Comparison of ENCODE assay signal across 11 mouse cellular contexts in the genomic region with DNA sequence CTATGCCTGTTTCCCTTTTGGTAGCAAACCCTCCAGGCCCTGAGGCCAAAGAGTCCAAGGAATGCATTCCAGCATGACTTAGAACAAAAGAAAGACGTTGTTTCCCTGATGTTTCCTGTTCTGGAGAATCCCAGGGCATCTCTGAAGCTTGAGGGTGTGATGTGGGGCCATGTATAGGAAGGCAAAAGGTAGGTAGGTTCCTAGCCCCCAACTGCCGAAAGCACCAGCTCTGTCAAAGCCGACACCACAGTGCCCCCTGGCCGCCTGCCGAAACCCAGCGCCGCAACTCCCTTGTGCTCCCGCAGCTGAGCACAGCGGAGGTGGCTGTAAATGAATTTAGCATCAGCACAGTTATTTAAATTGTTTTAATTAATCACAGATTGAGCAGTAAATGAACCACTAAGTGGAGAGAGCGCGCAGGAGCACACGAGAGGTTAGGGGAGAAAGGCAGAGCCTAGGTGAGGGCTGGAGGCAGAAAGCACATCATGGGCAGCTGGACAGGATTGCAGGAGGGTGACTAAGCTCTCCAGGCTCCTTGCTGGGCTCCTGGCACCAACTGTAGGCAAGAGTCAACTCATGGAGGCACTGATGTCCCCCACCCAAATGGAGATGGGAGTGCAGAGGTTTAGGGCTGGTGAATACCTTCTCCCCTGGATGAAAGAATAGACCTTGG. TPM values are rescaled to one million over a fixed set of nuclear protein-coding genes. Genes with fewer than 3 reads are reported as not detected.
A peak's percentile ranks its signal among the peaks of the same experiment; 100 is the strongest.
DNase-seq lines count a peak whose midpoint lies in the region; ATAC-seq and TF ChIP-seq lines count a peak whose summit lies in the region.
"Had no signal": no experiment of that assay in that cellular context is flagged by ENCODE, and none has a peak within 500 bp of the region (broad histone marks: within the 10 kb centered on the region; RNA-seq: fewer than 3 reads in every experiment).

No protein-coding gene starts in this region.

- no peak overlapping the region for H3K4me3 ChIP-seq in kidney, embryonic 14.5 days (ENCODE audit: low read length)
- H3K4me3 ChIP-seq in hindbrain, embryonic 13.5 days, result no peak overlapping the region
- no peak overlapping the region for H3K4me3 ChIP-seq in neural tube, embryonic 13.5 days
- no peak overlapping the region for H3K4me3 ChIP-seq in lung, postnatal 0 days (ENCODE audit: low read depth, low read length)
- H3K4me3 ChIP-seq in heart, embryonic 12.5 days, result no peak overlapping the region
- H3K4me3 ChIP-seq: heart, embryonic 15.5 days; limb, embryonic 13.5 days had no signal

- no peaks in the 10 kb centered on the region for H3K9me3 ChIP-seq in kidney, embryonic 14.5 days (ENCODE audit: control insufficient read depth, low read length)
- H3K9me3 ChIP-seq in hindbrain, embryonic 13.5 days, result no peaks in the 10 kb centered on the region
- no peaks in the 10 kb centered on the region for H3K9me3 ChIP-seq in neural tube, embryonic 13.5 days
- H3K9me3 ChIP-seq in lung, postnatal 0 days (ENCODE audit: low read length), result no peaks in the 10 kb centered on the region
- no peaks in the 10 kb centered on the region for H3K9me3 ChIP-seq in heart, embryonic 12.5 days (replicated peaks)
- H3K9me3 ChIP-seq: heart, embryonic 15.5 days; limb, embryonic 13.5 days had no signal

- TF ChIP-seq EP300 in lung, postnatal 0 days (IDR thresholded peaks at IDR 0.05), result no peak

- no peak overlapping the region for H3K4me2 ChIP-seq in kidney, embryonic 14.5 days (replicated peaks; ENCODE audit: low read depth, low read length)
- no peak overlapping the region for H3K4me2 ChIP-seq in hindbrain, embryonic 13.5 days
- H3K4me2 ChIP-seq in neural tube, embryonic 13.5 days, result no peak overlapping the region
- no peak overlapping the region for H3K4me2 ChIP-seq in lung, postnatal 0 days (replicated peaks; ENCODE audit: low read depth, low read length)
- H3K4me2 ChIP-seq in heart, embryonic 12.5 days, result no peak overlapping the region
- H3K4me2 ChIP-seq: heart, embryonic 15.5 days; limb, embryonic 13.5 days had no signal

- no peak overlapping the region for H3K27ac ChIP-seq in kidney, embryonic 14.5 days (ENCODE audit: low read depth, low read length)
- H3K27ac ChIP-seq in hindbrain, embryonic 13.5 days, result no peak overlapping the region
- H3K27ac ChIP-seq in neural tube, embryonic 13.5 days (replicated peaks), result no peak overlapping the region
- no peak overlapping the region for H3K27ac ChIP-seq in lung, postnatal 0 days (ENCODE audit: low read length)
- H3K27ac ChIP-seq in heart, embryonic 12.5 days (ENCODE audit: poor library complexity, severe bottlenecking), result no peak overlapping the region
- H3K27ac ChIP-seq: heart, embryonic 15.5 days; limb, embryonic 13.5 days had no signal

- ATAC-seq in kidney, embryonic 14.5 days (ENCODE audit: low FRiP score, low TSS enrichment), result no peak
- ATAC-seq in hindbrain, embryonic 13.5 days (ENCODE audit: low FRiP score), result peak; percentile 79
- peak; percentile 84 for ATAC-seq in neural tube, embryonic 13.5 days (ENCODE audit: low read depth)
- no peak for ATAC-seq in lung, postnatal 0 days
- no peak for ATAC-seq in heart, embryonic 12.5 days (ENCODE audit: insufficient number of reproducible peaks, low FRiP score)

- H3K4me1 ChIP-seq in kidney, embryonic 14.5 days (ENCODE audit: control insufficient read depth, insufficient read depth, low read length), result no peaks in the 10 kb centered on the region
- 0 out of 2 replicates have a peak, but pooled peaks cover 3% of the 10 kb centered on the region for H3K4me1 ChIP-seq in hindbrain, embryonic 13.5 days (replicated peaks)
- no peaks in the 10 kb centered on the region for H3K4me1 ChIP-seq in neural tube, embryonic 13.5 days (replicated peaks)
- no peaks in the 10 kb centered on the region for H3K4me1 ChIP-seq in lung, postnatal 0 days (ENCODE audit: insufficient read depth, low read depth, low read length)
- no peaks in the 10 kb centered on the region for H3K4me1 ChIP-seq in heart, embryonic 12.5 days (replicated peaks)
- H3K4me1 ChIP-seq: heart, embryonic 15.5 days; limb, embryonic 13.5 days had no signal

- H3K36me3 ChIP-seq in kidney, embryonic 14.5 days (ENCODE audit: control insufficient read depth, insufficient read depth, low read length), result no peaks in the 10 kb centered on the region
- H3K36me3 ChIP-seq in hindbrain, embryonic 13.5 days, result no peaks in the 10 kb centered on the region
- H3K36me3 ChIP-seq in neural tube, embryonic 13.5 days, result no peaks in the 10 kb centered on the region
- no peaks in the 10 kb centered on the region for H3K36me3 ChIP-seq in lung, postnatal 0 days (ENCODE audit: insufficient read depth, low read length)
- no peaks in the 10 kb centered on the region for H3K36me3 ChIP-seq in heart, embryonic 12.5 days
- H3K36me3 ChIP-seq: heart, embryonic 15.5 days; limb, embryonic 13.5 days had no signal

- peak; percentile 25 for DNase-seq in kidney, postnatal 10 days
- peak; percentile 51 for DNase-seq in R1 (ENCODE audit: low read depth, low spot score)
- DNase-seq in lung, postnatal 0 days (ENCODE audit: low spot score), result no peak
- no peak for DNase-seq in urinary bladder, postnatal 14 days (ENCODE audit: low spot score)

- H3K9ac ChIP-seq in kidney, embryonic 14.5 days (ENCODE audit: low read depth, low read length), result no peak overlapping the region
- H3K9ac ChIP-seq in hindbrain, embryonic 13.5 days, result no peak overlapping the region
- H3K9ac ChIP-seq in neural tube, embryonic 13.5 days, result no peak overlapping the region
- no peak overlapping the region for H3K9ac ChIP-seq in lung, postnatal 0 days (replicated peaks; ENCODE audit: low read depth)
- no peak overlapping the region for H3K9ac ChIP-seq in heart, embryonic 12.5 days
- H3K9ac ChIP-seq: heart, embryonic 15.5 days; limb, embryonic 13.5 days had no signal

- no peak; the same call in 1 of the 2 replicates for TF ChIP-seq CTCF in lung, postnatal 0 days (IDR thresholded peaks at IDR 0.05)

- WGBS in kidney, embryonic 14.5 days, result 10% methylated on average over 12 of the region's 12 CpGs
- WGBS in hindbrain, embryonic 13.5 days, result 18% methylated on average over 12 of the region's 12 CpGs
- WGBS in neural tube, embryonic 13.5 days, result 12% methylated on average over 12 of the region's 12 CpGs
- WGBS in lung, postnatal 0 days, result 24% methylated on average over 12 of the region's 12 CpGs
- 20% methylated on average over 12 of the region's 12 CpGs for WGBS in heart, embryonic 12.5 days

- no peaks in the 10 kb centered on the region for H3K27me3 ChIP-seq in kidney, embryonic 14.5 days (ENCODE audit: control insufficient read depth, insufficient read depth, low read length)
- H3K27me3 ChIP-seq in hindbrain, embryonic 13.5 days, result no peaks in the 10 kb centered on the region
- no peaks in the 10 kb centered on the region; the same call in 1 of the 2 replicates for H3K27me3 ChIP-seq in neural tube, embryonic 13.5 days
- no peaks in the 10 kb centered on the region for H3K27me3 ChIP-seq in lung, postnatal 0 days (replicated peaks; ENCODE audit: insufficient read depth, low read length)
- 0 out of 2 replicates have a peak, but pooled peaks cover 3% of the 10 kb centered on the region for H3K27me3 ChIP-seq in heart, embryonic 12.5 days (replicated peaks)
- H3K27me3 ChIP-seq: heart, embryonic 15.5 days; limb, embryonic 13.5 days had no signal

RNA-seq across cellular contexts. Expression of a gene that starts 25.5 kb away (rescaled TPM):
- polyA plus RNA-seq in kidney, embryonic 14.5 days (2014; fragmentation: Nextera tagmentation; extraction: Ambion mirVana), result not detected in 2 replicates
- not detected in 2 replicates for polyA plus RNA-seq in hindbrain, embryonic 13.5 days (2015; fragmentation: Nextera tagmentation; extraction: Ambion mirVana)
- not detected in 2 replicates for polyA plus RNA-seq in neural tube, embryonic 13.5 days (2015; fragmentation: Nextera tagmentation; extraction: Ambion mirVana)
- polyA plus RNA-seq in lung, postnatal 0 days (2015; fragmentation: Nextera tagmentation; extraction: Ambion mirVana), result not detected in 2 replicates
- polyA plus RNA-seq in heart, embryonic 12.5 days (2016; fragmentation: Nextera tagmentation; extraction: Ambion mirVana), result not detected in 2 replicates
- polyA plus RNA-seq: thymus, postnatal 0 days had no signal

Comparison
In these comparisons a context has a peak if more than half of its experiments do, and no peak if none do; other contexts are left out.
1. DNase-seq: peak in kidney, postnatal 10 days (single experiment) and R1 (single experiment); none in lung, postnatal 0 days (single experiment) and urinary bladder, postnatal 14 days (single experiment).
2. ATAC-seq: peak in hindbrain, embryonic 13.5 days (single experiment) and neural tube, embryonic 13.5 days (single experiment); none in kidney, embryonic 14.5 days (single experiment), lung, postnatal 0 days (single experiment) and heart, embryonic 12.5 days (single experiment).